Mouse (Mus musculus) adrenal gland, postnatal 36 days (tissue): ENCODE measurements around the gene Pheta2. TPM values are rescaled to one million over a fixed set of nuclear protein-coding genes. Genes with fewer than 3 reads are reported as not detected.
"Not testable (repeated sequence)": the region's sequence is repeated elsewhere in the genome, so short reads cannot be mapped to it uniquely, and the experiment has no call there.

Experiments used
- DNase-seq, 2 experiments: peaks; one replicate each; pipeline ENCODE4 v3.0.0; 2021; ENCODE audit warnings: mixed read lengths in 1 of 2
- total RNA-seq, 2 experiments: library from RNA; stranded (reverse); gene quantifications; 2 replicates each; pipeline ENCODE4 v1.2.3; 2021

The Pheta2 gene
- total RNA-seq, 2 experiments from 2014 or later, result 0.59 to 1.1 TPM

DNA sequence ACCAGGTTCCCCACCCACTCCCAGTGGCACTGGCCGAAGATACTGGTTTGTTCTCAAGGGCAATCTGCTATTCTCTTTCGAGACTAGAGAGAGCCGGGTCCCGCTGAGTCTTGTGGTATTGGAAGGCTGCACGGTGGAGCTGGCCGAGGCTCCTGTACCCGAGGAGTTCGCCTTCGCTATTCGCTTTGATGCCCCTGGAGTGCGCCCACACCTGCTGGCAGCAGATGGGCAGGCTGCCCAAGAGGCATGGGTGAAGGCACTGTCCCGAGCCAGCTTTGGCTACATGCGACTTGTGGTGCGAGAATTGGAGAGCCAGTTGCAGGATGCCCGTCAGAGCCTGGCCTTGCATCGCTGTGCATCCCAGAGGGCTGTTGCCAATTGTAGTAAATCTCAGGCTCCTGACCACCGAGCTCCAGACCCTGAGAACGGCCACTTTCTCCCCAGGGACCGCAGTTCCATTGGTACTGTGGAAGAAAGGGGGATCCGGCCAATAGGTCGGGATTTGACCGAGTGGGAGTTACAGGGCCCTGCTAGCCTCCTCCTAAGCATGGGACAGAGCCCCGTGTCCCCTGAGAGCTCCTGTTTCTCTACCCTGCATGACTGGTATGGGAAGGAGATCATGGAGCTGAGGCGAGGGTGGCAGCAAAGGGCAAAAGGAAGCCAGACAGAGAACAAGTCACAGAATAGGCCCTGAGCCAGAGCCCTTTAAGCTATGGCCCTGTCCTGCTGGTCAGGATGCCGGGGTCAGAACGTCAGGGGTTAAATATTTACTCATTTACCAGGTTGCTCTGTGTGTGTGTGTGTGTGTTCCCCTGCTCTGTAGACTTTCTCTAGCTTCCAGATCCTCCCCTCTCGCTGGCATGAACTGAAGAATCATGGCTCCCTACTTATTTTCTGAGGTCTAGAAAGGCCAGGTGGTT lies 4.9 kb downstream of the Pheta2 start:
- DNase-seq, result no peak

DNA sequence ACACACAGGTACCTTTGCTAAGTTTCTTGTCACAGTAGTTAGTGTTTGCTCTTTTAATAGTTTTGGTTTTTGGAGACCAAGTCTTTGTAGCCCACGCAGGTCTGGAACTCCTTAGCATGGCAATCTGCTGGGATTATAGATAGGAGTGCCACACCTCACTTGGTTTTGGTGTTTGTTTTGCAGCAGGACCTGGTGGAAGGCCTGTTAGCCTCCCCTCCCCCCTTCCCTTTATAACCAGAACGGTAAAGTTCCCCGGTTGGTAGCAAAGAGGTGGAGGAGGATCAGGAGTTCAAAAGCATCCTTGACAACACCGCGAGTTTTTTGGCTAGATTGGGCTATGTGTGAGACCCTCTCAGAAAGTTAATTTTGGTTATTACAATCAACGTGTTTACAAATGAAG lies 6.2 kb downstream of the Pheta2 start:
- no peak for DNase-seq

DNA sequence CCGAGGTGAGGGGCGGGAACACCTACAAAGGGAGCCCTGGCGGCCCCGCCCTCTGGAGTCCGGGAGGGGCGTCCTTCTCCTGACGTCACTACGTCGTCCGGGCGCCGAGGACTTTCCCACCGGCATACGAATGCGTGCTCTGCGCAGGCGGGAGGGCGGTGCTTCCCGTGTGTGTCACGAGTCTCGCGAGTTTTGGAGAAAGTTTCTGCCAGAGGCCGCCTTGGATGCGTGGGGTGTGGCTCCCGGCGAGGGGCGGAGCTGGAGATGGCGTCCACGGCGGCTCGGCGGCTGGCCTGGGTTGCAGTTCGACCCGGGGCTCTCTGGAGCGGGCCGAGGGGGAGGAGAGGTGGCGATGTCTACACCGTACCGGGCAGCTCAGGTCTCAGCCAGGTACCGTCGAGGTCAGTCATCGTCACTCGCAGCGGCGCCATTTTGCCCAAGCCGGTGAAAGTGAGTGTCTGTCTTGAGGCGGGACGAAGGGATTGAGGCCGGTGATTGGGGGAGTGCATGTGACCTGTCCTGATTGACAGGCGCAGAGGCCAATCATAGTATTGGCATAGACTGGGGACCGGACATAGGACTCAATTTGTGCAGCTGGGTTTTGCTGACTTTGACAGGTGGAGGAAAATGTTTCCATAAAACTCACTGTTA lies 7.2 kb downstream of the Pheta2 start:
- peak; percentile 98 for DNase-seq

DNA sequence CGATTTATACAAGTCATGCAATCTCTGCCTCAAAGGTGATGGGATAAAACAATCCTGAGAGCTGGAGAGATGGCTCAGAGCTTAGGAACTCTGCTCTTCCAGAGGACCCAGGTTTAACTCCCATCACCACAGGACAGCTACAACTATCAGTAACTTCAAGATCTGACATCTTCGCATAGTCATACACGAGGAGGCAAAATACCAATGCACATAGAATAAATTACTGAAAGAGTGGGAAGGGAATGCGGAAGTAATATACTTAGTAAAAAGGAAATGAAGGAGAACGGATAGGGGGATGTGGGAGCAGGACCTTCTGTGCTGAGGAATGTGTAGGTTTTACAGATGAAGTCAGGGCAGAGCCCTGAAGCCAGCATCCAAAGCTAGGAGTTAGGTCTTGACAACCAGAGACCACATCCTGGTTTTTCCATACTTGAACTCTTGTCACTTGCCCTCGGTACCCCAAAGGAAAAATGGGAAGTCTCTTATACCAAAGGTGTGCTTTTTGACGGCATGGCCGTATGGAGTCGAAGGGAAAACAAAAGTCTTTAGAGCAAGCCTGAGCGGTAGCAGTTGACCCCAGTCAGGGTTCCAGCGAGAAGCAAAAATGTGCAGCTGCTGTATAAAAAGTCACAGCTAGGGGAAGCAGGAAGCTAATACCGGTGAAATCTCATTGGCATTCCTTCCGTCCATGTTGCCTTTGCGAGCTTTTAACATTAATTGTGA lies 8.0 kb downstream of the Pheta2 start:
- DNase-seq, result no peak

DNA sequence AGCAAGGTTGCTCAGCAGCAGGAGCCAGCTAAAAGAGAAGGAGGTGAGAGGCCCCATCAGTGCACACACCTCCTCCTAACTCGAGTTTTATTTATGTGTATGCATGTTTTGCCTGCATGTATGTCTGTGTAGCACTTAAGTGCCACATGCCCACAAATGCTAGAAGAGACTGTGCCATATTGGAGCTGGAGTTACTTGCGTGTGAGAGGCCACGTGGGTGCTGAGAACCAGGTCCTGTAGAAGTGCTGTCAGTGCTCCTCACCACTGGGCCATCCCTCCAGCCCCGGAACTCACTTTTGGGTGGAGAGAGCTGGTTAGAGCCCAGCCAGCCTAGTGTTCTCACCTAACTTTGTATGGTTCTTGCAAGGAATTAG lies 8.5 kb downstream of the Pheta2 start:
- no peak for DNase-seq

DNA sequence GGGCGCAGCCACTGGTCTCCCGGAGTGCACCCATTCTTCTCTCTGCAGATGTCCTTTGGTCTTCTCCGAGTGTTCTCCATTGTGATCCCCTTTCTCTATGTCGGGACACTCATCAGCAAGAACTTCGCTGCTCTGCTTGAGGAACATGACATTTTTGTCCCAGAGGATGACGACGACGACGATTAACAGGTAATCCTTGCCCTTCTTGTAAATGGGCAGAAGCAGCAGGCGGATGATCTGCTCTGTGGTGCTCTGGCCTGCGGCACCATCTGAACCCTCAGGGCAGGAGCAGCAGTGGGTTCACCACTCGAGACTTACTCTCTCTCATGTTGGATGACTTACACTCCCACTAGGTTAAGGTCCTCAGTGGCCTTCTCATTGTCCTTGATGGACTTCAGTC lies 9.1 kb downstream of the Pheta2 start:
- DNase-seq, result no peak

DNA sequence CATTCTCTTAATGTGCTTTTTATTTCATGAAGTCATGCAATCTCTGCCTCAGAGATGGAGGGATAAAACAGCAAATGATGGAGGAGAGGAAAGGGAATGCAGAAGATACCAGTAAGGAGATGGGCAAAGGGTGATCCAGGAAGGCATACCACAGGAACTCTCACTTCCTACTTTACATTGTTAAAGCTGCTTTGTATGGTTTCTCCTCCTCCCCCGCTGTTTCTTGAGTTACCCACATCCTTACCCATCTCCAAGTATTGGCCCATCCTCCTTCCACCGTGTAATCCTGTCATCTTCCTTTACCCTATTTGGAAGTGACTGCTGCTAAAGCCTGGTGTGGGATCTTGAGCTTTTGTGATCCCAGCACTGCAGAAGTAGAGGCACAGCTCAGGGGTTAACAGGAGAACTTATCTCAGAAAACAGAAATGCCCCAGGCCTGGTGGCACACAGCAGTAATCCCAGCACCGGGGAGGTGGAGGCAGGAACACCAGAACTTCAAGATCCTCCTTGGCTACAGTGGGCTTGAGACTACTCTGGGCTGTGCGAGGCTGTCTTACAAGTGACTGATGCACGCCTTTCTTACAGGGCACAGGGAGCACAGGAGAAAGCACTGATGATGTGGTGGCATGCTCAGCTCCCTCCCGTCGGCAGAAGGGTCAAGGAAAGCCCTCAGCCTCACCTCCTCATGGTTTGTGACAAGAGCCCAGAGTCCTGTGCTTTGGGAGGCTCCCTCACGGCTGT lies 9.7 kb downstream of the Pheta2 start:
- DNase-seq, result no peak

DNA sequence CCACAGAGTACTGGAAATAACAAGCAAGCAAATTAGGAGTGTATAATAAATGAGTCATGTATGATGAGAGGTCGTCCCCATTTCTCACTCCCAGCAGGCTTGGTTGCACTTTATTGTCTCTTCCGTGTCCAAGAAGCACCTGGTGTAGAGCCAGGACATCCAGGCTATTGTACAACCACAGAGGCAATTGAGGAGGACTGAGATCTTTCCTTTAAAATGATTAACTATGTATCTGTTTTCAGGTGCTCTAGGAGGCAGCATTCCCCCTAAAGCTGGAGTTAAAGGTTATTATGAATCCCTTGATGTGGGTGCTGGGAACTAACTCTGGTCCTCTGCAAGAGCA lies 10.2 kb downstream of the Pheta2 start:
- DNase-seq, result no peak

DNA sequence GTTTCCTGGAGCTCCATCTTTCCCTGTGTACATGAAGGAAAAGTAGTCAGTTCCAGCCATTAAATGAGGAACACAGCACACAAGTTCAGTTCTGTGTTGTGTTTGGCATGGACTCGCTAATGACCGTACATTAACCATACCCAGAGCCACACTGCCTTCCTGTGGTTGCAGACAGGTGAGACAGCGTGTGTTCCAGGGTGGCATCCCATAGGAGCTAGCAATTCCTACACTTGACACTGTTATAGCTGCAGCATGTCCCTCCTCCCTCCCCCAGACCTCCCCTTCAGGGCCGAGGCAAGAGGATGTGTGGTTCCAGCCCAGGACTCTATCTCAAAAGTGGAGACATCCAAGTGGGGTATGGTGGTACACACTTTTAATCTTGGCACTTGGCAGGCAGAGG lies 11.6 kb downstream of the Pheta2 start:
- no peak for DNase-seq

DNA sequence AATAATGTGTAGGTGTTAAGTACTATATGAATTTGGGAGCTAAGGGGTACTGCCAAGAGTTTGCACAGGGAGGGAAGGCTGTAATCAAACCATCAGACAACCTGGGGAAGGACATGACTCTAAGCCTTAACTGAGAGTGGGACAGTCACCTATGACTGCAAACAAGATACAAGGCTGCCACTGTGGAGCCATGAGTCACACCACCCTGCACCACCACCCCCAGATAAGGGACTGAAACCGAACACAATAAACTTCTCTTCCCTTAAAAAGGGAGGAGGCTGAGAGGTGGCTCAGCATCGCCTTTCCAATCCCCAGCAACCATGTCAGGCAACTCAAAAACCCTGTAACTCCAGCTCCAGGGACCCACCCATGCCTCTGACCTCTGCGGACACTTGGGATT lies 12.7 kb downstream of the Pheta2 start:
- DNase-seq, result peak in 1 of 2 experiments; percentile 28

DNA sequence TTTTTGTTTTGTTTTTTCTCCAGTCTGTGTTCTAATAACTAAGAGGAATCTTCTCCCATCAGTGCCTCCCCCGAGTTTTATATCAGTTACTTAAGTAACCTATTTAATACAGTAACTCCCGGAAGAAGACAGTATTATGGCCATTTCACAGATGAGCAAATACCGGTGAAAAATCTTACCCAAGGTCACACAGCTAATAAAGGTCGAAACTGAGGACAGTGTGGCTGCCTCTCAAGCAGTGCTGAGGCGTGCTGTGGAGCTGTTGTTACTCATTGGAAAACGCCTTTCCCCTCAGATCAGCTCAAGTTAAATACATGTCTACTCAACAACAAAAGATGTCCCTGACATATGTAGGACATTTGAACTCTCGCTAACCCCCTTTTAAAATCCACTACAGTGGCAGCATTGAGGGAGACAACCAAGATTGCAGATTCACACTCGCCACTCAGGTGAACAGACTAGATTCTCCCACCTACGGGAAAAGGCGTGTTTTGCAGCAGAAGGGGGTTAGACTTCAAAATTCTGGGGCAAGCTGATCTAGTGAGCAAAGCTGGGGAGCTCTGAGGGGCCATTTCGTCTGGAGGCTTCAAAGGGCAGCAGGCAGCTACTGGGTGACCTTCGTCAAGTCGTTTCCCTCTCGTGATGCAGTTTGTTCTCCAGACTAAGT lies 14.5 kb downstream of the Pheta2 start:
- DNase-seq, result peak in 1 of 2 experiments; percentile 23

DNA sequence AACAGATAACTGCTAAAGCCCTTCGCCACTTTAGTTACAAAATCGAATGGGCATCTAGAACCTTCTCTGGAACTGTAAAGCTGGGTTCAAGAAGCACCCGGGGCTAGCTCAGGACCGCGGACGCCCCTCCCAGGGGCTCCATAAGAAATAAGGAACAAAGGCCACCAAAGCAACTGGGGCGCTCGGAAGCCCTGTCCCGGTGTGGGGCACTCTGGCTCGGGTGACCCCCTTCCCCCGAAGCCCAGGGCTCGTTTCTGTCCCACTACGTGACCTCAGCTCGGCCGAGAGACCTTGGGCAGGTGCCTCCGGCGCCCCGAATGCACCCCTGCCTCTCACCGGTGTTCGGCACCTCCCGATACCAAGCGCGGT lies 15.0 kb downstream of the Pheta2 start:
- no peak for DNase-seq

DNA sequence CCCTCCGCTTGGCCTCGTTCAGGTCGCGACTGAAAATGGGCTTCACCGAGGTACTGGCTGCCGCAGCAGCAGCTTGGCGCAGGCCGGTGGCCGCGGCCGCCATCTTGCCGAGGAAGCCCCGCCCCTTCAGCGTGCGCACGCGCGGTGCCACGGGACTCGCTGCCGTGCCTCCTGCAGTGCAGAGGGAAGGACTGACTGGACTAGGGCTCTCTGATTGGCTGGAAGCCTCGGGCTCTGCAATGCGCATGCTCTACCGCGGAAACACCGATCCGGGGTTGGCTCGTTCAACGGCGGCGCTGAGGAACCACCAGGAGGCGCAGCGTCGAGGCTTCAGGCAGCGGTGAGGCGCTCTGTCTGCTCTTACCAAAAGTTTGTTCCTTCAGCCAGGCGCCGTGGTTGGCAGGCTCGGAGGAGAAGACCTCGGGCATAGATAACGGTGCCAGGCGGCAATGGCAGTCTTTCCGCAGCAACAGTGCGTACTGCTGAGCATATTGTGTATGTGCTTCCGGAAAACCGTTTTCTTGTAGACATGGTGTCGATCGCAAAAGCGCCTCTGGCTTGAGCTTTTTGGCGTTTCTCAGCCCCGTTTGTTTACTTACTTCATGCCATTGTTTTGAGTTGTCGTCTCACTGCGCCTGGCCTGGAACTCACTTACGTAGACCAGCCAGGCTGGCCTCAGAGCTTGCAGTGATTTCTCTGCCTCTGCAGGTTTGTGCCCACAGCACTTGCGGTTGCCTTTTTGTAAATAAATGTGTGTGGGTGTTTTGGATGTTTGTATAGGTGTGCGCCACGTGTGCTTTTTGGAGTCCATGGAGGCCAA lies 15.6 kb downstream of the Pheta2 start, which contains the start of gene Ndufa6:
Gene Ndufa6, minus strand, starts transcription at position 197 of the 820 bp plus-strand sequence.
- peak; percentile 98 to 99 for DNase-seq

DNA sequence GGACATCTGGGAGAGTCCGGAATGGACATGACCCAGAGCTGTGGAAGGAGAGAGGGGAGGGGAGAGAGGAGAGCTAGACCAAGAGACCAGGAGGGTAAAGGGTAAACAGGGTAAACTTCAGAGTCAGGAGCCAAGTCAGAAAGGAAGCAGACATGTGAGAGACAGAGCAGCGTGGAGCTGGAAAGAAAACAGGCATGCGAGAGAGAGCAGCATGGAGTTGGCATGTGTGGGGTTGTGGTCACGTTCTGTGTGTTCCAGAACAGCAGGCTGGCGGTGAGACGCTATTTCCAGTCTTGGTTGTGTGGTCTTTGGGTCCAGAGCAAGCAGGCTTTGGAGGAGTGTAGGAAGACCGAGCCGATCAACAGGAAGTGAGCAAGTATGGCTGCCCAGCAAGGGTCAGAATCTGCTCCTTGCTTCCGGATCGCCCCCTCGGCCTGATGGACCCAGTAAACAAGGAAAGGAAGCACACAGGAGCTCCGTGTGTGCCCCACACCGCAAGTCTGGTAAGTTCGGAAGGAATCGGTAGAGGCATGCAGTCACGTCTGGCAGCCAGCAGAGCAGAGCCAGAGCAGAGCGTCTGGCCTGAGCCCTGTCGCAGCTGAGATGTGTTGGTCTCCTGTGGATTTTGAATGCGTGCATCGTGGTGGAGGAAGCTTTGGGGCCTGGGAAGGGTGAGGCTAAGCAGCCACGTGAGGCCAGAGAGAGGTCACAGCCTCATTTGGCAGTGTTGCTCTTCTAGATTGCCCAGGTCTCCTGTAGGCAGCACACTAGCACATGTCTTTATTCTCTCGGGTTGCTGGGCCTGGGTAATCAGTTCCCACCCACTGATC lies 19.9 kb downstream of the Pheta2 start:
- DNase-seq, result no peak

DNA sequence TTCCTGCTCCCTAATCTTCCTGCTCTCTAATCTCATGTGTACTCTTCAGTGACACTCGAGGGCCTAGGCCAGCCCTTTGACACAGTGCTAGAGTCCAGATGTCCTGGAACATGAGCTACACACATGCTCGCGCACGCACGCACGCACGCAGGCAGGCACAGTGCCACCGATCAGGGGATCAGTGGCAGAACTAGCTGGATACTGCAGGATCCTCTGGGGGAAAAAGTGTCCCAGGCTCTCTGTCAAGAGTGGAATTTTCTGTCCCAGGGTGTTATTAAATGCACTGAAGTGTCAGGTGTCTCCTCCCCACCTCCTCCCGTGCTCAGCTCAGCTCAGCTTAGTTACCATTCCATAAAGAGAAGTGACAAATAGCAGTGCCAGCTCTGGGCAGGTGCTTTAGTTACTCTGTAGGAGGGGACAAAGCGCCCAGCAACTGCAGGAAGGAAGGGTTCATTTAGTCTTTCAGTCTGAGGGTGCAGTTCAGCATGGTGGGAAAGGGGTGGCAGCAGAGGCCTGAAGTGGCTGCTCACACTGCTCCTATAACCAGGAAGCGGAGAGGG lies 22.8 kb downstream of the Pheta2 start:
- DNase-seq, result peak in 1 of 2 experiments; percentile 32

DNA sequence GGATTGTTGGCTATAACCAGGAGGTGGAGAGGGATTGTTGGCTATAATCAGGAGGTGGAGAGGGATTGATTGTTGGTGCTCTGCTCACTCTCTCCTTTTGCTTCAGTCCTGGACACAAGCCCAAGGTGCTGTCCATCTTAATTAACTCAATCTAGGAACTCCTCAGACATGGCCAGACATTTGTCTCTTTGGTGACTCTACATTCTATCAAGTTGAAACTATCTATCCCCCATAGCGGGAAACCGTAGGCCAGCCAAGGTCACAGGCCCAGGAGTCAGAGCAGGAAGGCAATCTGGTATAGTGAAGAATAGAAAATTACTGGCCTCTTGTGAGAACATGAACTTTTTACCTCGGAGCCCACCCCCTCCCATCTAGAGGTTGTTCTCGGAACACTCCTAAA lies 23.5 kb downstream of the Pheta2 start:
- peak in 1 of 2 experiments; percentile 40 for DNase-seq

DNA sequence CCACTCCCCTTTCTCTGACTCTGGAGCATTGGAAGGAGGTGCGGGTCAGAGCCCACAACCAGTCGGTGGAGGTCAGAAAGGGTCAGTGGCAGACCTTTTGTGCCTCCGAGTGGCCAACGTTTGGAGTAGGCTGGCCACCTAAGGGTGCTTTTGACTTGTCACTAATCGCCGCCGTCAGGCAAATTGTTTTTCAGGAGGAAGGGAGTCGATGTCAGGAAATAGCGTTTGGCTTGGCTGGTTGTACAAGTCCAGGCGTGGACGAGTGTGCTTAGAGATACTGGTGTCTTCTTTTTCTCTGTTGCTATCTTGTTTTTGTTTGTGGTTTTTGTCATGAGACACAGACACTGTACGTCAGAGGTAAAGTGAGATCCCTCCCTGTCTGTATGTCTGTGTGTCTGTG lies 25.1 kb downstream of the Pheta2 start:
- DNase-seq, result not testable (repeated sequence)

DNA sequence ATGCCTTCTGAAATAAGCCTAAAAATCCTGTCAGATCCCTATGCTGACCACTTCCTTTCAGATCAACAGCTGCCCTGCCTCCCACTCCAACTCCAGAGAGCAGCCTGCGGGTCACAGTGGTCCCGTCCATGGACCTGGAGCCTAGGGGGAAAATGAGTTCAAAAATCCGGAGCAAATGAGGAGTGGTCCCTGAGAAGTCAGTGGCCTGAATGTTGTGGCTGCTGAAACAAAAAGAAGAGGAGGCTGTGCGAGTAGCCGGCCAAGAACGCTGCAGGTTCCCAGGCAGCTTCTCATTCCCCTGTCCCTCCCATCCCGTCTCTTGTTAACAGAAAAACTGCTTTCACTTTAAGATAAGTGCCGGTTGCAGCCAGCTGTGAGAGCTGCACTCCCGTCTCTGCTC lies 25.8 kb downstream of the Pheta2 start:
- not testable (repeated sequence) for DNase-seq

DNA sequence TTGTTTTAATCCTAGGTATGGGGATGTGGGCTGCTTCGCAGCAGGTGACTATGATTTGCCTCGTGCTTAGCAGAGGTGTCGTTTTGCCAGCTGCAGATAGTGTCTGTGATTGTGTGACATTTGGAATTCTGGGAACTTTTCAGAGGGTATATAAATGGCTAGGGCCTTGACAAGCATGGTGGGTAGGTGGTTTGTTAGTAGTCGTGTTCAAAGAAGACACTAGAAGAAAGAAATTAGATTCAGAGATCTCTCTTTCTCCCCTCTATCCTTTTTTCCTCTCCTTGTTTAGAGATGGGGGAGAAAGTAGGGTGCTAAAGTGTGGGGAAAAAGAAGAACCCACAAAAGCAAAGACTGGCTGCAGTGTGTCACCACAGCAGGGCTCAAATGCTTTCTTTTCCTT lies 29.4 kb downstream of the Pheta2 start:
- no peak for DNase-seq

DNA sequence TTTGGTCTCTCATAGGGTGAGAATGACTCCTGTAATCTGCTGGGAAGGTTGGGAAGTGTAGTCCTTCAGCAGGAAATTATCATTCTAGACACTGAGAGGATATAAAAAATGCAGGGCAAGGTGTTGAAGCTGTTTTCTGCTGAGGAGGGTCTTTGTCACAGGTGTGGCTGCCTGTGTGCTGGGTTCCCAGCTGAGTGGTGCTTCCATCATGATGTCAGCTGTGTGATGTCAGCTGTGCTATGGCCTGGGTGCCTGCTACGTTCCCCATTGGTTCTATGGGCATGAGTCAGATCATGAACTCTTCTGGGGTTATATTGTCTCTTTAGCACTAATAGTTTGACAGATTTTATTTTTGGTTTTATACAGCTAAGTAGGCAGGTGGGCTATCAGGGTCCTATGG lies 30.1 kb downstream of the Pheta2 start:
- no peak for DNase-seq
